22 mouse cellular contexts compared by ENCODE assay signal in the genomic region with DNA sequence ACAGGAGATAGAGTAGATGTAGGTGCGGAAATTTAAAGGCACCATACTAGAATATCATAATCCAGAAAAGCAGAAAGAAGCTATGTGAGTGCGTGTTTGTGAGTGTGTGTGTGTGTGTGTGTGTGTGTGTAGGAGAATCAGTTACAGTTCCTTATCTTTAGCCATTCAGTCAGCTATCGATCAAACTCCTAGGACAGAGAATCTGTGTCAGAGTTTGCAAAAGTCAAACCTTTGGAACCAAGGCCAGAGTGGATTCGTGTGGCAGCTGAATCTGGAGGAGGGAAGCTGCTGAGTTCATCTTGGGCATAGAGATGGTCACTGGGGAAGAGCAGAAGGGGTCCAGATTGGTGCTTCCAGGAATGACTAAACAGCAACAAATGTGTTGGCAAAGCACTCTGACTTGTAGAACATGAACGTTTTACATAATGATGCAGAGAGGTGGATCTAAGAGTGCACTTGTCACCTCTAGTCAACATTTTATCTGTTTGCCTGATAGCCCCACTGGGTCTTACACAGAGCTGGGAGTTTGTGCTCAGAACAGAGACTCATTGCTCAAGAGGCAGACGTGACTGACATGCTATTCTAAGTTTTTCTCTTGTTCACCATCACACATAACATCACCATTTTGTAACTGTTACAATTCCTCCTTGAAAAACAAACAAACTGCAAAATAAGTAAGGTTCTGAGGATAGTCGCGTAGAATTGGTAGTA. TPM values are rescaled to one million over a fixed set of nuclear protein-coding genes. Genes with fewer than 3 reads are reported as not detected.
DNase-seq lines count a peak whose midpoint lies in the region; ATAC-seq and TF ChIP-seq lines count a peak whose summit lies in the region.
"Had no signal": no experiment of that assay in that cellular context is flagged by ENCODE, and none has a peak within 500 bp of the region (broad histone marks: within the 10 kb centered on the region; RNA-seq: fewer than 3 reads in every experiment).

No protein-coding gene starts in this region.

- no peaks in the 10 kb centered on the region for H3K9me3 ChIP-seq in liver, embryonic 13.5 days (replicated peaks)
- H3K9me3 ChIP-seq in liver, embryonic 15.5 days (replicated peaks): no peaks in the 10 kb centered on the region
- H3K9me3 ChIP-seq in liver, postnatal 0 days (ENCODE audit: low read length): no peaks in the 10 kb centered on the region
- H3K9me3 ChIP-seq: embryonic facial prominence, embryonic 13.5 days; embryonic facial prominence, embryonic 15.5 days; forebrain, embryonic 10.5 days; forebrain, embryonic 12.5 days had no signal

- peak; percentile 59; the same call in 1 of the 2 replicates for ATAC-seq in liver, embryonic 13.5 days (ENCODE audit: low read depth)
- peak; percentile 70 for ATAC-seq in liver, embryonic 15.5 days (ENCODE audit: insufficient read depth)
- peak; percentile 89 for ATAC-seq in liver, postnatal 0 days
- ATAC-seq: forebrain, embryonic 14.5 days; forebrain, postnatal 0 days had no signal

- no peak overlapping the region for H3K27ac ChIP-seq in liver, embryonic 13.5 days
- peak overlapping the region; percentile 29; the same call in 1 of the 2 replicates for H3K27ac ChIP-seq in cortical plate, adult 2 months (ENCODE audit: insufficient read depth, low read length)
- peak overlapping the region; percentile 68 for H3K27ac ChIP-seq in liver, embryonic 15.5 days (replicated peaks)
- peak overlapping the region; percentile 51 for H3K27ac ChIP-seq in liver, postnatal 0 days (ENCODE audit: low read depth)
- H3K27ac ChIP-seq: embryonic facial prominence, embryonic 13.5 days; embryonic facial prominence, embryonic 15.5 days; forebrain, embryonic 10.5 days; forebrain, embryonic 12.5 days had no signal

- no peaks in the 10 kb centered on the region for H3K36me3 ChIP-seq in liver, embryonic 13.5 days
- H3K36me3 ChIP-seq in liver, embryonic 15.5 days (replicated peaks): no peaks in the 10 kb centered on the region
- H3K36me3 ChIP-seq in liver, postnatal 0 days (replicated peaks; ENCODE audit: insufficient read depth, low read length): no peaks in the 10 kb centered on the region
- H3K36me3 ChIP-seq: embryonic facial prominence, embryonic 13.5 days; embryonic facial prominence, embryonic 15.5 days; forebrain, embryonic 10.5 days; forebrain, embryonic 12.5 days had no signal

- no peak for TF ChIP-seq EP300 in liver, postnatal 0 days (IDR thresholded peaks at IDR 0.05; ENCODE audit: low read depth)

- 56% methylated on average over 8 of the region's 8 CpGs for WGBS in liver, embryonic 13.5 days (ENCODE audit: insufficient replicate concordance)
- 52% methylated on average over 8 of the region's 8 CpGs for WGBS in liver, embryonic 15.5 days (ENCODE audit: insufficient replicate concordance)
- 59% methylated on average over 8 of the region's 8 CpGs for WGBS in liver, postnatal 0 days (ENCODE audit: insufficient replicate concordance)

- TF ChIP-seq POLR2A in cortical plate, adult 2 months (IDR thresholded peaks at IDR 0.05; ENCODE audit: extremely low read depth, insufficient read depth, low read length): no peak

- no peak overlapping the region for H3K4me3 ChIP-seq in liver, embryonic 13.5 days (replicated peaks)
- no peak overlapping the region for H3K4me3 ChIP-seq in cortical plate, adult 2 months (ENCODE audit: insufficient read depth, low read length)
- H3K4me3 ChIP-seq in liver, embryonic 15.5 days (replicated peaks): no peak overlapping the region
- H3K4me3 ChIP-seq in liver, postnatal 0 days (ENCODE audit: low read depth, low read length): no peak overlapping the region
- H3K4me3 ChIP-seq: embryonic facial prominence, embryonic 13.5 days; embryonic facial prominence, embryonic 15.5 days; erythroblast, embryonic 14.5 days; forebrain, embryonic 10.5 days; forebrain, embryonic 12.5 days had no signal

- H3K4me2 ChIP-seq in liver, embryonic 13.5 days: no peak overlapping the region
- H3K4me2 ChIP-seq in liver, embryonic 15.5 days: no peak overlapping the region
- no peak overlapping the region for H3K4me2 ChIP-seq in liver, postnatal 0 days (ENCODE audit: low read depth, low read length)
- H3K4me2 ChIP-seq: embryonic facial prominence, embryonic 13.5 days; embryonic facial prominence, embryonic 15.5 days; forebrain, embryonic 12.5 days had no signal

- H3K4me1 ChIP-seq in liver, embryonic 13.5 days (replicated peaks): no peaks in the 10 kb centered on the region
- H3K4me1 ChIP-seq in cortical plate, adult 2 months (ENCODE audit: control insufficient read depth, insufficient read depth, low read length): no peaks in the 10 kb centered on the region
- no peaks in the 10 kb centered on the region for H3K4me1 ChIP-seq in liver, embryonic 15.5 days (replicated peaks)
- H3K4me1 ChIP-seq in liver, postnatal 0 days (ENCODE audit: insufficient read depth): peaks cover 6% of the 10 kb centered on the region; the same call in 1 of the 2 replicates
- H3K4me1 ChIP-seq: embryonic facial prominence, embryonic 15.5 days; forebrain, embryonic 10.5 days; forebrain, embryonic 12.5 days had no signal

- no peak for DNase-seq in liver, embryonic 13.5 days
- DNase-seq in liver (no peak), adipocyte (ENCODE audit: low spot score) (no peak)
- DNase-seq in liver, postnatal 0 days: no peak
- no peak for DNase-seq in urinary bladder, adult 2 months (ENCODE audit: low spot score)
- DNase-seq: adrenal gland, adult 8-10 months; adrenal gland, postnatal 14 days; cerebellum, adult 11-12 months; cerebellum, adult 2 months; cerebellum, adult 9-10 months; cerebellum, postnatal 10 days; cerebellum, postnatal 25 days; embryo, embryonic 11 days; forebrain, postnatal 0 days had no signal

- no peaks in the 10 kb centered on the region for H3K27me3 ChIP-seq in liver, embryonic 13.5 days
- no peaks in the 10 kb centered on the region for H3K27me3 ChIP-seq in liver, embryonic 15.5 days
- no peaks in the 10 kb centered on the region for H3K27me3 ChIP-seq in liver, postnatal 0 days (ENCODE audit: insufficient read depth, low read length)
- H3K27me3 ChIP-seq: embryonic facial prominence, embryonic 13.5 days; embryonic facial prominence, embryonic 15.5 days; forebrain, embryonic 12.5 days had no signal

- H3K9ac ChIP-seq in liver, embryonic 13.5 days: no peak overlapping the region
- H3K9ac ChIP-seq in liver, embryonic 15.5 days: no peak overlapping the region
- no peak overlapping the region for H3K9ac ChIP-seq in liver, postnatal 0 days (replicated peaks)
- H3K9ac ChIP-seq: embryonic facial prominence, embryonic 13.5 days; embryonic facial prominence, embryonic 15.5 days; forebrain, embryonic 12.5 days; forebrain, postnatal 0 days had no signal

- TF ChIP-seq CTCF in cortical plate, adult 2 months (IDR thresholded peaks at IDR 0.05; ENCODE audit: extremely low read depth, insufficient read depth, low read length): no peak
- TF ChIP-seq CTCF in liver, postnatal 0 days (IDR thresholded peaks at IDR 0.05; ENCODE audit: low read depth): no peak

RNA-seq across cellular contexts. Expression of a gene that starts 30.8 kb away (rescaled TPM):
- polyA plus RNA-seq in liver, embryonic 13.5 days (2015; fragmentation: Nextera tagmentation; extraction: Ambion mirVana): 7.0 and 7.9 TPM in 2 replicates
- 108 and 110 TPM in 2 replicates for polyA plus RNA-seq in cortical plate, adult 2 months (2012; rRNA removed)
- 8.2 and 9.4 TPM in 2 replicates for polyA plus RNA-seq in liver, embryonic 15.5 days (2015; fragmentation: Nextera tagmentation; extraction: Ambion mirVana)
- polyA plus RNA-seq in liver, postnatal 0 days (2015; fragmentation: Nextera tagmentation; extraction: Ambion mirVana): 8.4 and 9.6 TPM in 2 replicates
- 27.9 and 28.3 TPM in 2 replicates for polyA plus RNA-seq in urinary bladder, adult 2 months (2012; rRNA removed)
- polyA plus RNA-seq: erythroblast, embryonic 14.5 days had no signal
